Mouse (Mus musculus) embryo, embryonic 11 days (tissue): Measurements from ENCODE around the gene Nphp4.
A peak's percentile ranks its signal among the peaks of the same experiment; 100 is the strongest.

Experiments
- DNase-seq: peaks from one replicate; pipeline ENCODE4 v3.0.0-alpha.2; 2015

Gene Nphp4

DNA sequence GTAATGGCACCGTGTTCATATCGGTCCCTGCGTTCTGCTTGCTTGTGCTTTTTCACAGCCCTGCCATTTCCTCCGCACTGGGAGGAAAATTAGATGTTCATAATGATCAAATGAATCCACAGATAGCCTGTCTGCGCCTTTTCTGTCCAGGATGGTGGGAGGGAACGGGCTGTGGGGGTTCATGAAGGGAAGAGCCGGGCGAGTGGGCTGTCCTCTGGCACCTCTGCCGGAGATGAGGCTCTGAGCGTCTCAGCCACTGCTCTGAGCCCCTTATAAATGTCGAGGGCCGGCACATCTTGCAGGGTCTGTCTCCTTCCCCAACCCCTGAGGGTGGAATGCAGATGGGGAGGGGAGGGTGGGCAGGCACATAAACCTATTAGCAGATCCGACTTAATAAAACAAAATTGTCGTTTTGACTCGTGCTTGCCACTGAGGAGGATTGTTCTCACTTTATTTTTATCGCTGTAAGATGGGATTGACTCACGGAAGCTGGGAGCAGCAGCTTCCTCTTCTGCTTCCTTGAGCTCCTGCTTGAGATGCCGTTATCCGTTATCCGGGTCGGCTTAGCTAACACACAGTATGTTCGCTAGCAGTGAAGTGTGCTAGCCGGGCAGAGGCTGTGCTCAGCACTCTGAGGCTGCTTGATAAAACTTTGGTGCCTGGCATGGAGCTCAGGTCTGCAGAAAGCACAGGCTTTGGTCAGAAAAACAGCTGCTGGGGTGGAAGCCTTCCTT, 92.3 kb downstream of the Nphp4 start:
- no peak for DNase-seq

DNA sequence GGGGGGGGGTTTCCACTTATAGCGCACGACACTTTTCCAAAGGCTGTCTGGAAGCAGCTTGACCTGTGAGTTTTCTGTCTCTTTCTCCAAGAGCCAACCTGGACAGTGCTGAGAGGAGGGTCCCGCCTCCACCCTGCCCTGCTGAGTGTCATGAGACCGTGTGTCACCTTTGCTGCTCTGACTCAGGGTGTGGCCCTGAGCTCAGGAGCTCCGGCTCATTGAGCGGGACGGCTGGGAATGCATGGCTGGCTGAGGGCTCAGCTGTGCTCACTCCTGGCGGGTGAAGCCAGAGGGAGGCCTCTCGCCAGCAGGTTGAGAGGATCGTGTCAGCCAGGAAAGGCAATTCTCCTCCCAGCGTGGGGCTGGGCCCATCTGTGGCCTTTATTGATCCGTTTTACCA, 97.8 kb downstream of the Nphp4 start:
- no peak for DNase-seq

DNA sequence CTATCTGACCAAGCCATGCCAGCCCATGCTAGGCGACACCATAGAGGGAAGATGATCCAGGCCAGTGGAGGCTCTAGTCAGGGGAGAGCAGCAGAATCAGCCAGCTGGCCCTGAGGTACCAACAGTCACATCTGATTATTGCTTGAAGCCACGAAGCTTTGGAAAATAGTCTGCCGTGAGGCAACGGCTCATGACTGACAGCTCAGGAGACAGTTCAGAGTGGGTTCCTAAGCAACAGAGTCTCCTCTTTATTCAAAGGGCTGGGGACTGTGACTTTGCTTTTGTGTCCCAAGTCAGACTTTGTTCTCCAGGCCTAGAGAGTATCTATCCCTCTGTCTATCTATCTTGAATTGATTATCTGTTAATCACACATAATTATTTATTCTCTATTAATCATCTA, 100.3 kb downstream of the Nphp4 start:
- no peak for DNase-seq

DNA sequence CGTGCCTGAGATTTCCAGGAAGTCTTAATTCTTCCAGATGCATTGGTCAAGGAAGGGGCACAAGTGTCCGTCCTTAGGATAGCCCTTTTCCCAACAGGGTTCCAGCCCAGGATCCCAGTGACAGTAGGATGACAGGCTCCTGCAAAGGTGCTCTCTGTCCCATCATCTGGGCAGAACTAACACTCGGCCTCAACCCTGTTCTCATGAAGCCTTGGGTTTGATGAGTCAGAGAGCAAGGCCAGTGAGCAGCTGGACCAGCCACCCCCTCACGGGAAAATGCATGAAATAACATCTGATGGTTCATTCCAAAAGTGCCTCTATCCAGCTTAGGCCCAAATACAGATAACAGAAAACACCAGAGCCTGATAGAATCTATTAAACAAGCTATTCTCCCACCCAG, 103.5 kb downstream of the Nphp4 start:
- DNase-seq, result no peak

DNA sequence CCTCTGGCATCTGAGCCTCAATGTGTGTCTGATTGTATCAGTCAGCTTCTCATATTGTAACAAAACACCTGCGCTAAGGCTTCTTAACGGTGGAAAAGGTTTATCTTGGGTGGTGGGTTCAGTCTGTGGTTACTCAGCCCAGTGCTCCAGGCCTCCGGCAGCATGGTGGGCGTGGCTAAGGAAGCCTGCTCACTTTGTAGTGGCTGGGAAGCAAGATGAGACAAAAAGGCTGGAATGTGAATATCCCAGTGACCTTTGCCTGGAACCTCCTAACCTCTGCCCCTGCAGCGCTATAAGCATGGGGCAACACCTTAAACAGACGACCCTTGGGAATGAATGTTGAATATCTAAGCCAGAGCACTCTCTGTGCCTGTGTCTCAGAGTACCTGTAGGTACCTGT, 105.7 kb downstream of the Nphp4 start:
- peak; percentile 33 for DNase-seq

DNA sequence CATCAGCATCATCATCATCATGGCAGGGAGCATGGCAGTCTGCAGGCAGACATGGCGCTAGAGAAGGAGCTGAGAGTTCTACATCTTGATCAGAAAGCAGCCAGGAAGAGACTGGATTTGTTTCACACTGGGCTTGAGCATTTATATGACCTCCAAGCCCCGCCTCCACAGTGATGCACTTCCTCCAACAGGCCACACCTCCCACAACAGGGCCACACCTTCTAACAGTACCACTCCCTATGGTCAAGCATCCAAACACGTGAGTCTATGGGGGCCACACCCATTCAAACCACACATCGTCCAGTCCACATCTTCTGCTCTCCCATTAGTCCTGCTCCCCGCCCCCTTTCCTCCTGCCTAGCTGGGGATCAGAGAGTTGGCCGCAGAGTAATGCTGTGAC, 107.1 kb downstream of the Nphp4 start:
- DNase-seq, result no peak

DNA sequence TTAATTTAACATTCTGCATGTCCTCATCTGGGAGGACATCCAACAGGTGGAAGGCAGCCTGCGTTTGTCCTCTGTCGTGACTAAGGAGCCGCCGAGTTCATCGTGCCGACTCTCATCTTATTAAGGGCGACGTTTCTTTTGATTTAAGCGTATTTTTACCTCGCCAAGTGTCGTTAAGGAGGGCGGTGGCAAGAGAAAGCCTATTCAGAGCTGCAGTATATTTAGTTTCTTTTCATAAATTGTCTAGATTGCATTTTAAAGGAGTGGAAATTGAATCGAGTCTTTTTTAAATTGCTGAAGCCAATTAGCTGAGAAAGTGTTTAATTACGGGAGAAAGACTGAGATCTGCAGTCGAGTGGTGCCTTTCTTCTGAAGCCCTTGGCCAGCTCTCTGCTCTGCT, 109.0 kb downstream of the Nphp4 start:
- no peak for DNase-seq

DNA sequence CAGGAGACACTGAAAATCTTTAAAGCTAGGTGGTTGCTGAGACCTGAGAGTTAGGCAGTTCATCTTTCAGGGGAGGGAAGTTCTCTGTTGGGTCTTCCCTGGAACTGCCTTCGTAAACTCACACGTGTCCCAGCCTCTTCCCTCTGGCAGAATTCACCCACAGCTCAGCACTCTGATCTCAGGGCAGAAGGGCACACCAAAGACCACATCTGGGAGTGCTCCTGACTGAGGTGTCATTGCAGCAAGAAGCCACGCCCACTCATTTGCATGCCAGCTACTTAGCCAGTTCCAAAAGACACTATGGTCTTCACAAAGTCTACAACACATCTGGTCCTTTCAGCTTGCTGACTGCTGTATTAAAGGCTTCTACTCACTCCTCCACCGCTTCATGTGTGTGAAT, 109.7 kb downstream of the Nphp4 start:
- DNase-seq, result no peak

DNA sequence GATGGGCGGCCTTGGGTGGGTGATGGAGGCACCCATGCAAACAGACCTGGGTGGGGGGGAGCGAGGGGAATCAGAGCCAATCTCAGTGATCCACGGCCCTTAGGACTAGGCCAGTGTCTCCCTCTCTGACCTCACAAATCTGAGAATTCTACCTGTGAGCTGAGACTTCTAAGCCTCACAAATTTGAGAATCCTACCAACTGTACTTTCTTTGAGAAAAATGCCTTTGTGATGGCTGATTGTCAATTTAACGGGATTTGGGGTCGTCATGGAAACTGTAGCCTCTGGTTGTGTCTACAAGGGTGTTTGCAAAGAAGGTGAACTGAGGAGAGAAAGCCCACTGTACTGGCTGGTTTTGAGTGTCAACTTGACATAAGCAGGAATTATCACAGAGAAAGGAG, 127.8 kb downstream of the Nphp4 start:
- no peak for DNase-seq

DNA sequence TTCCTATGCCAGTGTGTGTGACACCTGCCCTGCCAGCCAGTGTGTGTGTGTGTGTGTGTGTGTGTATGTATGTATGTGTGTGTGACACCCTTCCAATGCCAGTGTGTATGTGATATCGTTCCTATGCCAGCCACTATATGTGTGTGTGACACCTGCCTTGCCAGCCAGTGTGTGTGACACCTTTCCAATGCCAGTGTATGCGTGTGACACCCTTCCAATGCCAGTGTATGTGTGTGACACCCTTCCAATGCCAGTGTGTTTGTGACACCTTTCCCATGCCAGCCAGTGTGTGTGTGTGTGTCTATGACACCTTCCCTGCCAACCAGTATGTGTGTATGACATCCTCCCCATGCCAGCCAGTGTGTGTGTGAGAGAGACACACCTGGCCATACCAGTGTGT, 132.7 kb downstream of the Nphp4 start:
- DNase-seq, result no peak

DNA sequence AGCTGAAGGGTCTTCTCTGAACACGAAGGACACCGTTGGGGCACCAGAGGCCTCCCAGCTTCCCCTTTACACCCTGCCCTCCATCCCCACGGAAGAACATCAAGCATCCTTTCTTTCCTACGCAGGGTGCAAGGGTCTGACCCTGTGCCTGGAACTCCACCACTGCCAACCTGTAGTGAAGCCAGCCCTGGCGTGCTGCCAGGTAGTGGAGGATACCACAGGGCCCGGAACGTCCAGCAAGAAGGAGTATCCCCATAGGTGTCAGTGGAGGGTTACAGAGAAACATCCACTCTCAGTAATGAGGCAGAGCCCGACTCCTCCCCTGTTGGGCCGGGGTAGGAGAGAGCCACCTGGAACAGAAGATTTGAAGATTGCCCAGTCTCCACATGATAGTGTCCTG, 133.5 kb downstream of the Nphp4 start:
- no peak for DNase-seq
